Mouse (Mus musculus) adrenal gland, postnatal 10 days (tissue): Measurements from ENCODE around the gene Popdc2. TPM values are rescaled to one million over a fixed set of nuclear protein-coding genes. Genes with fewer than 3 reads are reported as not detected.

Experiments
- DNase-seq: peaks from one replicate; pipeline ENCODE4 v3.0.0; 2021; ENCODE audit warnings: mixed read lengths
- total RNA-seq, 2 experiments: library from RNA; stranded (reverse); gene quantifications; 2 replicates each; pipeline ENCODE4 v1.2.3; 2021

Gene Popdc2
- total RNA-seq, 2 experiments from 2014 or later = 4.6 to 8.5 TPM

DNA sequence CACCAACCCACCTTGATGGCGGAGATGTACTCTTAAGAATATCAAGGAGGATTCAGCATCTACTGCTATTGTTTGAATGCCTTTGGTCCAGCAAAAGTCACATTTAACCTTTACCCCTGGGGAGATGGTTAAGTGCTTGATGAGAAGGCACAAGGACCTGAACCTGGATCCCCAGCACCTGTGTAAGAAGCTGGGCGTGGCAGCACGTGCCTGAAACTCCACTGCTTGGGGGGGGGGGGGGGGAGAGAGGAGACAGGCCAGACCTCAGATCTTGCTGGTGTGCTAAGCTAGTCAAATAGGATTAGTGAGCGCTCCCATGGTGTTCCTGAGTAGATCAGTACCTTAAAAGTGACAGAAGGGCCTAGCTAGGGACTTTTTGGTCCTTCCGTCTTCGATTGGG, 39.5 kb downstream of the Popdc2 start:
- DNase-seq = no peak

DNA sequence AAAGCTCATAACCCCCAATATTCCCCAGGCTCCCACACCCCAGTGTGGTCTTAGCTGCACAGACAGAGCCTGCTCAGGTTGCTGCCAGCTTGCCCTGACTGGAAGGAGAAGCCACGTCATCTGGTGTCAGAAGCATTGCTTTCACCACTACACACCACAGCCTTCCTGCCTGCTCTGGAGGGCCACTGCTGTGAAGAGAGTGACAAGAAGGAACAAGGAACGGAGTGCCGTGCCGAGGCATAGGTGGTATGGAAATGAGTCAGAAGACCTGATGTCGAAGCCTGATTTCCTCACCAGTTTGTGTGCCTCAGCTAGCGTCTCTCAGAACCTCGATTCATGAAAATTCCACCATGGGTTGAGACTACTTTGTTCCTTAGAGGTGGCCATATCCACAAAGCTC, 41.6 kb downstream of the Popdc2 start:
- no peak for DNase-seq

DNA sequence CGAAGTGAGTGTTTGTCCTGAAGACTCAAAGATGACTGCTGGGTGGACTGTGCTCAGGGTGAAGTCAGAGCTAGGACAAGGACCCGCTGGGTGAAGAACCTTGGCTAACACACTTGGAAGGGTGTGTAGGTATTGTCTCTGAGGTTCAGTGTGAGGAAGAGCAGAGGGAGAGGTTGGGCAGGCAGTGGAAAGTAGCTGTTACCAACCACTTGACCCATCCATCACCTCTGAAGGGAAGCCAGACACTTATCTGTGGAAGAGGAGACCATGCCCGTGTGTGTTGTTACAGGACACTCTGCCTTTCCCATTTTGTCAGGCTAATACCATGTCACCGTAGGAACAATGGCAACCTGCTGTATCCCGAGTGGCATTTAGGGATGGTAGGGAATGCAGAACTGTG, 44.3 kb downstream of the Popdc2 start:
- no peak for DNase-seq

DNA sequence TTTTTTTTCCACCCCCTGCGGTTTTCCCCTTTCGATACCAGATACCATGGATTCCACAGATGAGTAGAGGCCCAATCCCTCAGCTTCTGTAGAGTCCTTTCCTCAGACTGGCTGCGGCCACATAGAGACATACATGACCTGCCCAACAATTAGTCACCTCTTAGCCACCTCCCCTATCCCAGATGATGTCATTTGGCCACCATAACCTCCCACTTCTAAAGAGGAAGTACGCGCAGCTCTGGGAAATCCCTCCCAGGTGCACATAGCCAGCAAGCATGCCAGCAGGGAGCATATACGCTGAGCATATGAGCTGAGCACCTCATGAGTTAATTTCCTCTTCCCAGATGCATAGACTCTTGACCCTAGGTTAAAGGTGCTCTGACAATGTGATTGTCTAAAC, 44.7 kb downstream of the Popdc2 start:
- no peak for DNase-seq

DNA sequence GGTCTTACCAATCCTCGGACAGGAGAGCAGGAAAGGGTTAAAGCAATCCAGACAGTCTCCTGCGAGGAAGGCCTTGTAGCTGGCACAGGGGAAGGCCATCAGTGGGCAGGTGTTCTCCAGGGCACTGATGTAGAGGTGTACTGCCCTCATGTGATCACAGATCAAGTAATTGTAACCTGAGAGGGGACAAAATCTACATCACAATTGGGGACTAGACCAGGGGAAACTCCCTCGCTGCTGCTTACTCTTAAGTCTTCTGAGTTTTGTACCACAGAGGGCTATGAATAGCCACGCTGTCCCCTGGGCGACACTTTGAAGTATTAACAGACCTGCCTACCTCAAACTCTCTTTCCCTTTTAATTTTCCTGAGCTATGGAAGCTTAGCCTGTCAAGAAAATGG, 45.6 kb downstream of the Popdc2 start:
- DNase-seq = no peak

DNA sequence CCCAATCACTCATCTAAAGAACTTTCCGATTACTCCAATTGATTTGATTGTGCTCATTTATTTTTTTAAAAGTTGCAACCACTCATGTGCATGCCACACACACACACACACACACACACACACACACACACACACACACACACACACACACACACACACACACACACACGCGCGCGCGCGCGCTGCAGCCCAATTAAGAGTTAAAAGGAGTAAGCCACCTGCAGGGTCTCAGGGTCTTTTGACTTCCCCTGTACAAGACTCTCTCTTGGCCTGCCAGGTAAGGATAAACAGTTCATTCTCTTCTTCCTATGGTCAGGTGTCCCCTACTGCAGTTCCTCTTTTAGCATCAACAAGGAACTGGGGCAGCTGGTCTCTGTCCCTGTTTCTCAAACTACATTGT, 46.4 kb downstream of the Popdc2 start:
- no peak for DNase-seq

DNA sequence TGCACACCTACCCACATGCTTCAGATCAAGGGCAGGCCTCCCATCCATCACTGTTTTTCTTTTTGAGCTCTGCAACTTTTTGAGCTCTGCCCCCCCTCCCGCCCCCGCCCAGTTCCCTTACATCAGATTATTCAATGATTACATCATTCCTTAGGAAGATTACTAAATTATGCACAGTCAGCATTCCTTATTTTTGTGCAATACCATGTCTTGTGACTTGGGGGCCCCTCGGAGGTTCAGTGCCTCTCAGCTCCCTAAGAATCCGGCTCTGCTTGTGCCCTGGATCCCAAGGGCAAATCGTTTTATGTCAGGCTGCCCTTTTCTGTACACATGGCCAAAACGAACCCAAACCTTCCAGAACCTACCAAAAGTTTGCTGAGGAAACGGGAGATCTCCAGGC, 52.9 kb downstream of the Popdc2 start:
- DNase-seq = no peak

DNA sequence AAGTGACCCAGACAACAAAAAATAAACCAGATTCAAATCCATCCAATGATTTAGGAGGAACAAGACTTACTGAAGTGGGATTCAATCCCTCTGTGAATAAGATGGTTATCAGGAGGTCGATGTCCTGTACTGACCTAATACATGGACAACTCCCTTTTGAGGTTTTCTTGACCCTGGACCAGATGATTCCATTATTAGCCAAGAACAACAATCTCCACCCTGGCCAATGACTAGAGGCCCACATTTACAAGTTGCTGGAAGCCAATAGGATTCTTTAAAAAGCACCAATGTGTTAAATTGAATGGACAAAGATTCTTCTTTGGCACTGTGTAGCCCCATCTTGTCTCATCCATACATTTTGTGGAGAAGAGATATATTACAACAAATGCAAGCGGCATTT, 63.4 kb downstream of the Popdc2 start:
- no peak for DNase-seq

DNA sequence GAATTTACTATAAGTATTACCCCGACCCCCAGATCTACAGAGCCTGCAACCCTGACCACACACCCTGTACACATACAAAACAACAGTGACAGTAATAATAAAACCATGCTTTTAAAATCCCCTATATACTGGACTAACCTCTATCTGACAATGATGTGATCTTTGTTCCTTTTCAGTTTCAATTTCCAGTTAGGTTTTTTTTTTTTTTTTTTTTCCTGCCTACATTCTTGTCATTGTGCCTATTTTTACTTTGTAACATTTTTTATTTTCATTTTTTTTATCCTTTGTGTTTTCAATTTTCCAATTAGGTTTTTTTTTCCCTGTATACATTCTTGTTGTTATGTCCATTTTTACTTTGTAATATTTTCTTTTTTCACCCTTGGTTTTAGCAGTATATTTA, 63.8 kb downstream of the Popdc2 start:
- DNase-seq = no peak

Other genes starting within 250 kb of the Popdc2 start
- gene Nr1i2, start 67.4 kb upstream of the Popdc2 start, total RNA-seq = 10 to 100 TPM in 1 of 2 experiments, 1 to 10 TPM in 1; 2.6 to 14.2 TPM
- gene Maats1, start 20.1 kb upstream of the Popdc2 start, total RNA-seq = under 1 TPM; 0.42 to 0.51 TPM
- 100 to 1,000 TPM; 385 to 411 TPM for gene Cox17, start 15.2 kb upstream of the Popdc2 start, total RNA-seq
- not detected for gene Gm21987, start 15.2 kb upstream of the Popdc2 start, total RNA-seq
- gene Pla1a, start 70.9 kb downstream of the Popdc2 start, total RNA-seq = 10 to 100 TPM; 19.9 to 29.6 TPM
- 10 to 100 TPM; 37.0 to 40.0 TPM for gene Adprh, start 90.5 kb downstream of the Popdc2 start, total RNA-seq
- under 1 TPM; 0.73 to 0.96 TPM for gene Cd80, start 93.4 kb downstream of the Popdc2 start, total RNA-seq
- gene Timmdc1, start 160.5 kb downstream of the Popdc2 start, total RNA-seq = 10 to 100 TPM; 43.5 to 52.7 TPM
- gene Poglut1, start 188.0 kb downstream of the Popdc2 start, total RNA-seq = 10 to 100 TPM; 20.4 to 25.6 TPM
- gene Tmem39a, start 196.5 kb downstream of the Popdc2 start, total RNA-seq = 10 to 100 TPM; 57.2 to 60.1 TPM